Mouse (Mus musculus): Measurements from ENCODE around the gene Tgm5. TPM values are rescaled to one million over a fixed set of nuclear protein-coding genes. Genes with fewer than 3 reads are reported as not detected.
A peak's percentile ranks its signal among the peaks of the same experiment; 100 is the strongest.
"Not testable (repeated sequence)": the region's sequence is repeated elsewhere in the genome, so short reads cannot be mapped to it uniquely, and the experiment has no call there.

Tgm5 gene
- total RNA-seq (2021) = not detected

GRCm38 (mm10) chr2:121085480-121086185 is at the start of gene Tgm5:
Gene Tgm5, minus strand, starts transcription at chr2:121085841.
- intact Hi-C loops (cut with DNase I) = no loop called here
- DNase-seq = no peak

- no peak for DNase-seq
- intact Hi-C loops (cut with DNase I) = no loop called here
These were observed 47.2 kb upstream of the Tgm5 start for GRCm38 (mm10) chr2:121132822-121133221.

GRCm38 (mm10) chr2:121128865-121129620 is 43.4 kb upstream of the Tgm5 start:
- DNase-seq = no peak
- intact Hi-C loops (cut with DNase I) = no loop called here

- intact Hi-C loops (cut with DNase I) = no loop called here
- DNase-seq = no peak
These were observed 41.9 kb upstream of the Tgm5 start for GRCm38 (mm10) chr2:121127536-121127935.

DNA sequence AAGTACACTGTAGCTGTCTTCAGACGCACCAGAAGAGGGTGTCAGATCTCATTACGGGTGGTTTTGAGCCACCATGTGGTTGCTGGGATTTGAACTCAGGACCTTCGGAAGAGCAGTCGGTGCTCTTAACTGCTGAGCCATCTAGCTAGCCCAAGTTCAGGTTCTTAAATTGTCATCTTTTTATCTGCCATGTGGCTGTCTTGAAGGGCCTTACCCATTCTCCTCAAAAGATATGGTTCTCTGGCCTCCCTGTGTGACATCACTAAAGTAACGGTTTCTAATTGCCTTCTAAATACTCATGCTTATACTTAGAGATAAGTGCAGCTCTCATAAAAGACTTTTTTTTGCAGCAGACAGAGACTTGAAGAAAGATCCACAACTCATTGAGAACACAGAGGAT is 40.7 kb upstream of the Tgm5 start:
- intact Hi-C loops (cut with DNase I); DNase-seq: not testable (repeated sequence)

DNA sequence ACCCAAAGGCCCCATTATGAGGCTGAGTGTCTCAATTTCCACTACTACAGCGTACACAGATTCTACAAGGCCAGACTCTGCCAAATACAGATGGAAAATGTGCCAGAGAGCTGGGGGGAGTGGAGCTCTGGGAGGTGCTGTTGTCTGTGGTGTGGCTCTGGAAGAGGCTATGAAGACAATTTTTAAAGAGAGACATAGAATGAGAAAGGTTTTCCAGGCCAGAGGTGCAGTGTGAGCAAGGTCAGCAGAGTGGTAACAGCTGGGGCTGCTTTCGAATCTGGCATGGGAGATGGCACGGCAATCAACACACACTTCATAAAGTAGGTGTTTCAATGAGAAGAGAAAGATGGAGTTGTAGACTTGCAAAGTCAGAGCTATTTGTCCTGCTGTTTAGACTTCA is 33.6 kb upstream of the Tgm5 start:
- intact Hi-C loops (cut with DNase I) = no loop called here
- no peak for DNase-seq

DNA sequence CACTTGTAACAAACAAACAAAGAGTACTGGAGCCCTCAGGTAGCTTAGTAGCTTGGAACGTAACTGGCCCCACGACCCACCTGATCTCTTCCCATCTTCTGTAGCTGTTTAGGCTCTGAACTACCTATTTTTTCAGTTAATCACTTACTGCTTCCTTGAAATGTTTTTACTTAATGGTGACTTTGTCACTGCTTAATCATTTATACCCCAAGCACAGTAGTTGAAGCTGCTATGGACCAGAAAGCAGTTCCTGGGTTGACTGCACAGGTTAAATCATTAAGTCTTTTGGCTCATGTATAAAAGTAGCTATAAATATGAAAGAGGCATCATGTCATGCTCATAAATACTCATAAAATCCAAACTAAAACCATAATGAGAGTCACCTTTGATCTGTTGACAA is 29.8 kb upstream of the Tgm5 start:
- intact Hi-C loops (cut with DNase I) = no loop called here

DNA sequence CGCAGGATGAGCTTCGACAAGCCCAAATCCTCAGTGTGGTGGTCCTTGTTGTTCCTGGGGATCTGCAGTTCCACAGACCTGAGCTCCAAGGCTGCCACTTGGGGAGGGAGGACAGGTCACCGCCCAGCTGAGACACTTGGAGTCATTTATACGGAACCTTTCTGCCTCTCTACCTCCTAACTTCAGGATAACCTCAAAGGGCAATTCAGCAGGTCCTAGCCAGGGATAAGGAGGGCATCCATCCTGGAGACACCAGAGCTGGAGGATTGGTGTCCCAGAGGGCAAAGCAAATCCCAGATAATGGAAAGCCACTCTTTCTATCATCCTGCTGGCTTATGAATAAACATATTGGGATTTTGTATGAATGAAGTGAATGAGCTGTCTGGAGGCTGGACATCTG is 24.1 kb upstream of the Tgm5 start, which contains the start of gene Tgm7:
Gene Tgm7 (minus strand): TSS at position 101 of the 400 bp plus-strand sequence.
- no peak for DNase-seq

More for the DNA sequence above, 29.8 kb upstream of the Tgm5 start:
- no peak for DNase-seq

GRCm38 (mm10) chr2:121105940-121106339 is 20.3 kb upstream of the Tgm5 start:
- intact Hi-C loops (cut with DNase I) = no loop called here
- DNase-seq = no peak

More for the DNA sequence above, 24.1 kb upstream of the Tgm5 start, which contains the start of gene Tgm7:
- intact Hi-C loops (cut with DNase I) = no loop called here

GRCm38 (mm10) chr2:121102051-121102450 is 16.4 kb upstream of the Tgm5 start:
- DNase-seq = peak; percentile 60 to 77
- intact Hi-C loops (cut with DNase I) = loop anchor here (1.0 to 5.0 kb wide), 2 partner anchors 61 to 125 kb away; partner anchors contain the start of gene Tmem62

DNA sequence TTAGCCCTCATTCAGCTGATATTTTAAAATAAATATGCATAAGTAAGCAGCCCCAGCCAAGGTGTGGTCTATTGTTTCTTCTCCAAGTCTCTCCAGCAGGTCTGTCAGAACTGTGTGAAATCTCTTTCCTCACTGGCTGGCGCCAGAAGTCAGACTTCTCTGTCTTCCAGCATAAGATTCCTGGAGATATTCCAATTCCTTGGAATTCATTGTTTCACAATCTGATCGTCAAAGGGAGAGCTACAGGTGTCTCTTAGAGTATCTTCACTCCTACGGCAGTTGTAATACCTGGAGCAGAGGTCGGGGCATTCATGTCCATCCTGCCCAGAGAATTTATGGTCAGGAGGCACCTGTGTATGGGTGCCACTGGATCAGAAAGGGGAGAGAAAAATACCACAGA is 4.1 kb upstream of the Tgm5 start:
- intact Hi-C loops (cut with DNase I) = no loop called here
- DNase-seq = no peak

GRCm38 (mm10) chr2:121088507-121088906 is 2.9 kb upstream of the Tgm5 start:
- intact Hi-C loops (cut with DNase I) = no loop called here
- DNase-seq = no peak

- intact Hi-C loops (cut with DNase I) = no loop called here
- no peak for DNase-seq
These were observed 3.0 kb downstream of the Tgm5 start for GRCm38 (mm10) chr2:121082626-121083025.

DNA sequence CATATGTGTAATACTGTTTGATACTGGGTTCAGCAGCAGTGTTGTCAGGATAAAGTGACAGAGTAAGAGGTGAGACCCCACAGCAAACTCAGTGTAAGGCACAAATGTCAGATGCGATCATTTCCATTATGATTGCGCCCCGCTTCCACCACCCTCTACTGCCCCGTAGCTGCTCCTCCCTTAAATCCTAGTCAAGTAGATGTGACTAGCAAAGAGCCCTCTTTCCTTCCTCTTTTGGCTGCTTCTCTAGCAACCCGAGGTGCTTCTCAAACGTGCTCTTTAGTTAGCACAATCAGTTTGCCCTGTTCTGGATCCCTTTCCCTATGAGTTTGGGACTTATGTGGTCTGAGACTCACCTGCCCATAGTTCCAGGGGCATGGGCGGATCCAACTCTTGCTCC is 10.9 kb downstream of the Tgm5 start:
- intact Hi-C loops (cut with DNase I) = no loop called here
- no peak for DNase-seq

- intact Hi-C loops (cut with DNase I) = no loop called here
- DNase-seq = no peak
These were observed 13.8 kb downstream of the Tgm5 start for GRCm38 (mm10) chr2:121071871-121072270.

DNA sequence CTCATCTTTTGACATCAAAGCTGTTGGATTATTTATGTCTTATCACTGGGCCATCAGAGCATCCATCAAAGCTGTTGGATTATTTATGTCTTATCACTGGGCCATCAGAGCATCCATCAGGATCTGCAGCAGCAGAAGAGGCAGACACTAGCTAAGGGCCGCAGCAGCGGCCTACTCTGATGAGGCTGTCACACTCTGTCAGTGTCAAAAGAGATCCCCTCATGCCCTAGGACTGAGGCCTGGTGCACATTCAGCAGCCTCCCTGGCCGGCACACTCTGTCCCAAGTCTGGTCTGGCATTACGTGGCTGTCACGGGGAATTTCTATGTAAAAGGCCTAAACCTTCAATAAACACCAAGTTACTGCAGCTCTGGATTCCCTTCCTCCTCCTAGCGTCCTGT is 16.1 kb downstream of the Tgm5 start:
- intact Hi-C loops (cut with DNase I) = no loop called here
- no peak for DNase-seq

GRCm38 (mm10) chr2:121067116-121067515 is 18.5 kb downstream of the Tgm5 start:
- DNase-seq = no peak
- intact Hi-C loops (cut with DNase I) = no loop called here

DNA sequence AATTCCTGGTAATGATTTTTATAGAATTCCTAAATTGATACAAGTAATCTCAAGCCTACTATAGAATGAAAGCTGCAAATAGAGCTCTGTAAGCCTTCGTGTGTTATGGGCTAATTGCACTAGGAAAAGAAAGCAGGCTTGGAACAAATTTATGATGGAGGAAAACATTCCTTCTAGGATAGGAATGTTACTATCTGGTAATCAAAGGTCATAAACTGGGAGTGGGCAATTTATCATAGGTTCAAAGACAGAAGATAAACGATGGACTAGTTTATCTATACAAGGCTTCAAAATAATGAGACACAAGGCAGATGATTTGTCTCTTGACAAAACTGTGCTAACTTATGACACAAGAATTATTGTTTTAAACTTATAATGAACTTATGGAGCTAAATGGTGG is 24.3 kb downstream of the Tgm5 start:
- intact Hi-C loops (cut with DNase I) = no loop called here
- no peak for DNase-seq

DNA sequence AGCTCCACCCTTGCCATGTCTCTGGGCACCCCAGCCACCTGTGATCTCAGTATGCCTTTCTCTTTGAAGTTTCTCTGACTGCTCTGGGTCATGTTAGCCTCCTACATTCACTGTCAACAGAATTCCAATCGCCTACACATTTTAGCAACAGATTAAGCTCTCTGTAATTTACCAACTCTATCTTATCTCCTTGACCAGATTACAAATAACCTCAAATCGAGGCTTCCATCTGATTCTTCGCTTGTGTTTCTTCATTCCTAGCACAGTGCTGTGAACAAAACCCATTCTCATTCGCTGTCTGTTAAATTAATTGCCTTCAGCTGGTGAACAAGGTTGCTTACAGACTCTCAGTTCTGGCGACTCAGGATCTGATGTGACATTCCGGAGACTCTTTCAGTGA is 27.6 kb downstream of the Tgm5 start:
- intact Hi-C loops (cut with DNase I) = no loop called here
- DNase-seq = no peak

DNA sequence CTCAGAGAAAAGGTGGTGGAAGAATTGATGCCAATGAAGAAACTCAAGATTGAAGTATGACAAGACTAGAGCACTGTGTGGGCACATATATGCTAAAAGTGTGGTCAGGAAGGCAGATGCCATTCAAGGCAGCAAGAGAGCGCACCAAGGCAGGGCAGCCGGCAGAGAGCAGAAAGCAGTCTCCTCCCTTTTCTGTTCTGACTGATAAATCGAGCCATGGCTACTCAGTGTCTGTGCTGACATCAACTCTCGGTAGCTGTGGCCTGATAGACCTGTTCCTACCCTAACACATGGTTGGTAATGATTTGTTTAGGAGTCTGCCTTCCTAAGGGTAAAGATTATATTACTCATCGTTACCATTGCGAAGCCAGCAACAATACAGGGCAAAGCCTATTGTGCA is 29.7 kb downstream of the Tgm5 start:
- no peak for DNase-seq
- intact Hi-C loops (cut with DNase I) = no loop called here

- DNase-seq = no peak
- intact Hi-C loops (cut with DNase I) = no loop called here
These were observed 31.6 kb downstream of the Tgm5 start for GRCm38 (mm10) chr2:121054060-121054459.

GRCm38 (mm10) chr2:121052176-121052575 is 33.5 kb downstream of the Tgm5 start:
- DNase-seq = no peak
- intact Hi-C loops (cut with DNase I) = no loop called here

Data from heart, postnatal 10 days (tissue).